Comparison of ENCODE assay signal across 10 mouse cellular contexts in the genomic region with DNA sequence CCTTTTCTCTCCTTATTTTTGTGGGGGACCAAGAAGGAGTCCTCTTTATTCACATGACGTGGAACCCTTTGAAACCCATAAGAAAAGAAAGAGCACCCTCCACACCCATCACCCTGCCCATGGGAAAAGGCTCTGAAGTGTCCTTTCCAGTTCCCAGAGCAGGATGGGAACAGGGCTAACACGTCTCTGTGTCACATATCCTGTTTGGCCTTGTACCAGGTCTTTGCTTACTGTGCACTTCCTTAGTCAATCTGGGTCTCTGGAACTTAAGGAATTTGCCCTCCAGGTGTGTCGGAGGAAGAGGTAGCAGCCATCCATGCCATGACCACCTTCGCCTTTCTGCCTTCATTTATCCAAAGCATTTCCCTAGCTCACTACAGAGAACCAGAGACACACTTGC. TPM values are rescaled to one million over a fixed set of nuclear protein-coding genes. Genes with fewer than 3 reads are reported as not detected.
A peak's percentile ranks its signal among the peaks of the same experiment; 100 is the strongest.
DNase-seq lines count a peak whose midpoint lies in the region; ATAC-seq lines count a peak whose summit lies in the region.
"Had no signal": no experiment of that assay in that cellular context is flagged by ENCODE, and none has a peak within 500 bp of the region (broad histone marks: within the 10 kb centered on the region; RNA-seq: fewer than 3 reads in every experiment).

No protein-coding gene starts in this region.

- H3K4me3 ChIP-seq in forebrain, embryonic 10.5 days, result no peak overlapping the region
- no peak overlapping the region for H3K4me3 ChIP-seq in hindbrain, embryonic 15.5 days
- no peak overlapping the region for H3K4me3 ChIP-seq in midbrain, embryonic 12.5 days

- no peaks in the 10 kb centered on the region for H3K27me3 ChIP-seq in forebrain, embryonic 10.5 days (ENCODE audit: poor library complexity, severe bottlenecking)
- no peaks in the 10 kb centered on the region for H3K27me3 ChIP-seq in hindbrain, embryonic 15.5 days
- no peaks in the 10 kb centered on the region for H3K27me3 ChIP-seq in midbrain, embryonic 12.5 days

- peak; percentile 61 to 74 for DNase-seq in heart, adult 9 months (ENCODE audit: low spot score in 2 of 2)
- no peak for DNase-seq in heart, postnatal 14 days
- DNase-seq in forebrain, embryonic 10.5 days (ENCODE audit: extremely low spot score, low spot score), result no peak
- no peak for DNase-seq in retina, postnatal 1 day
- DNase-seq in left cerebral cortex, postnatal 36 days (ENCODE audit: low spot score in 2 of 2), result no peak
- no peak for DNase-seq in left cerebral cortex, postnatal 4 days

- WGBS in forebrain, embryonic 10.5 days, result 70% methylated on average over 4 of the region's 4 CpGs
- 55% methylated on average over 4 of the region's 4 CpGs for WGBS in hindbrain, embryonic 15.5 days
- 56% methylated on average over 4 of the region's 4 CpGs for WGBS in midbrain, embryonic 12.5 days

- peak overlapping the region; percentile 64 for H3K27ac ChIP-seq in forebrain, embryonic 10.5 days
- H3K27ac ChIP-seq in hindbrain, embryonic 15.5 days (replicated peaks), result peak overlapping the region; percentile 67
- H3K27ac ChIP-seq in midbrain, embryonic 12.5 days (replicated peaks), result peak overlapping the region; percentile 67
- H3K27ac ChIP-seq: liver, embryonic 14.5 days had no signal

- H3K36me3 ChIP-seq in forebrain, embryonic 10.5 days (replicated peaks), result no peaks in the 10 kb centered on the region
- H3K36me3 ChIP-seq in hindbrain, embryonic 15.5 days, result no peaks in the 10 kb centered on the region
- H3K36me3 ChIP-seq in midbrain, embryonic 12.5 days, result no peaks in the 10 kb centered on the region

- H3K9me3 ChIP-seq in forebrain, embryonic 10.5 days, result no peaks in the 10 kb centered on the region; the same call in 1 of the 2 replicates
- H3K9me3 ChIP-seq in hindbrain, embryonic 15.5 days, result no peaks in the 10 kb centered on the region
- H3K9me3 ChIP-seq in midbrain, embryonic 12.5 days, result no peaks in the 10 kb centered on the region

- H3K4me2 ChIP-seq in hindbrain, embryonic 15.5 days, result peak overlapping the region; percentile 33
- peak overlapping the region; percentile 29; the same call in 1 of the 2 replicates for H3K4me2 ChIP-seq in midbrain, embryonic 12.5 days (replicated peaks)

- no peak overlapping the region for H3K9ac ChIP-seq in hindbrain, embryonic 15.5 days
- no peak overlapping the region for H3K9ac ChIP-seq in midbrain, embryonic 12.5 days (replicated peaks)
- H3K9ac ChIP-seq: liver, embryonic 14.5 days had no signal

- peak; percentile 68 for ATAC-seq in hindbrain, embryonic 15.5 days (ENCODE audit: low FRiP score, low read depth)
- peak; percentile 74 for ATAC-seq in midbrain, embryonic 12.5 days (ENCODE audit: low FRiP score, low read depth)

- H3K4me1 ChIP-seq in forebrain, embryonic 10.5 days, result peaks cover 24% of the 10 kb centered on the region
- peaks cover 22% of the 10 kb centered on the region for H3K4me1 ChIP-seq in hindbrain, embryonic 15.5 days (replicated peaks)
- H3K4me1 ChIP-seq in midbrain, embryonic 12.5 days, result peaks cover 23% of the 10 kb centered on the region

- intact Hi-C loops in heart, postnatal 14 days (cut with DNase I), result loop anchor here (2.0 kb wide), 1 partner anchor 16 kb away; no protein-coding TSS in a partner anchor
- intact Hi-C loops in left cerebral cortex, postnatal 36 days (cut with DNase I), result loop anchor here (1.0 kb wide), 1 partner anchor 38 kb away; no protein-coding TSS in a partner anchor
- intact Hi-C loops in left cerebral cortex, postnatal 4 days (cut with DNase I), result no loop called here

RNA-seq across cellular contexts. Expression of gene Tubb2a, which starts 18.6 kb away (rescaled TPM):
- 10 to 100 TPM; 53.6 to 68.2 TPM for total RNA-seq in heart, postnatal 14 days (2021)
- polyA plus RNA-seq in forebrain, embryonic 10.5 days (2016; fragmentation: Nextera tagmentation; extraction: Ambion mirVana), result 79.2 and 98.2 TPM in 2 replicates
- polyA plus RNA-seq in hindbrain, embryonic 15.5 days (2015; fragmentation: Nextera tagmentation; extraction: Ambion mirVana), result 3,041 and 3,094 TPM in 2 replicates
- polyA plus RNA-seq in midbrain, embryonic 12.5 days (2016; fragmentation: Nextera tagmentation; extraction: Ambion mirVana), result 609 and 668 TPM in 2 replicates
- 100 to 1,000 TPM; 839 to 952 TPM for total RNA-seq in left cerebral cortex, postnatal 36 days (2021)
- 1,000 to 10,000 TPM; 2,688 to 2,817 TPM for total RNA-seq in left cerebral cortex, postnatal 4 days (2021)

RNA-seq across cellular contexts. Expression of gene Tubb2b, which starts 33.8 kb away (rescaled TPM):
- total RNA-seq in heart, postnatal 14 days (2021), result 1 to 10 TPM; 5.2 to 8.8 TPM
- 137 and 151 TPM in 2 replicates for polyA plus RNA-seq in forebrain, embryonic 10.5 days (2016; fragmentation: Nextera tagmentation; extraction: Ambion mirVana)
- 939 and 1,019 TPM in 2 replicates for polyA plus RNA-seq in hindbrain, embryonic 15.5 days (2015; fragmentation: Nextera tagmentation; extraction: Ambion mirVana)
- 380 and 432 TPM in 2 replicates for polyA plus RNA-seq in midbrain, embryonic 12.5 days (2016; fragmentation: Nextera tagmentation; extraction: Ambion mirVana)
- total RNA-seq in left cerebral cortex, postnatal 36 days (2021), result 100 to 1,000 TPM; 174 to 183 TPM
- 1,000 to 10,000 TPM; 3,894 to 3,983 TPM for total RNA-seq in left cerebral cortex, postnatal 4 days (2021)
- total RNA-seq: common myeloid progenitor, adult 5-6 weeks had no signal

RNA-seq across cellular contexts. Expression of gene Bphl, which starts 59.1 kb away (rescaled TPM):
- total RNA-seq in heart, postnatal 14 days (2021), result 10 to 100 TPM; 34.0 to 34.7 TPM
- 33.6 and 35.1 TPM in 2 replicates for polyA plus RNA-seq in forebrain, embryonic 10.5 days (2016; fragmentation: Nextera tagmentation; extraction: Ambion mirVana)
- 36.6 and 41.4 TPM in 2 replicates for polyA plus RNA-seq in hindbrain, embryonic 15.5 days (2015; fragmentation: Nextera tagmentation; extraction: Ambion mirVana)
- 31.4 and 31.9 TPM in 2 replicates for polyA plus RNA-seq in midbrain, embryonic 12.5 days (2016; fragmentation: Nextera tagmentation; extraction: Ambion mirVana)
- 10 to 100 TPM; 39.7 to 40.5 TPM for total RNA-seq in left cerebral cortex, postnatal 36 days (2021)
- 10 to 100 TPM; 27.6 to 31.3 TPM for total RNA-seq in left cerebral cortex, postnatal 4 days (2021)

Comparison
In these comparisons a context has a peak if more than half of its experiments do, and no peak if none do; other contexts are left out.
1. DNase-seq: peak in heart, adult 9 months (2 of 2); none in heart, postnatal 14 days (0 of 2), forebrain, embryonic 10.5 days (single experiment), retina, postnatal 1 day (single experiment), left cerebral cortex, postnatal 36 days (0 of 2) and left cerebral cortex, postnatal 4 days (single experiment).
2. RNA of gene Tubb2b, which starts 33.8 kb away (total RNA-seq): 3,894 to 3,983 TPM in left cerebral cortex, postnatal 4 days; 174 to 183 TPM in left cerebral cortex, postnatal 36 days and 5.2 to 8.8 TPM in heart, postnatal 14 days; every median in the first group is over 10 times any median in the second.
3. RNA of gene Tubb2a, which starts 18.6 kb away (total RNA-seq): 2,688 to 2,817 TPM in left cerebral cortex, postnatal 4 days and 839 to 952 TPM in left cerebral cortex, postnatal 36 days; 53.6 to 68.2 TPM in heart, postnatal 14 days; every median in the first group is over 10 times any median in the second.
4. Peak in every context shown above with its lines, with median percentiles within 50 percentile points of each other: H3K27ac ChIP-seq.